Mouse (Mus musculus) kidney, postnatal 10 days (tissue): ENCODE measurements around the gene Ica1l.
A peak's percentile ranks its signal among the peaks of the same experiment; 100 is the strongest.
"Not testable (repeated sequence)": the region's sequence is repeated elsewhere in the genome, so short reads cannot be mapped to it uniquely, and the experiment has no call there.

ENCODE experiments used
- DNase-seq: peaks from one replicate; pipeline ENCODE4 v3.0.0; 2021; ENCODE audit warnings: mixed read lengths

Ica1l gene

GRCm38 (mm10) chr1:60042796-60043469, at the start of gene Ica1l:
Ica1l (minus strand) TSS chr1:60043184.
- DNase-seq, result peak; percentile 82

- DNase-seq, result no peak
Observed at GRCm38 (mm10) chr1:60076411-60076810, 33.4 kb upstream of the Ica1l start.

- no peak for DNase-seq
Observed at GRCm38 (mm10) chr1:60075590-60075989, 32.6 kb upstream of the Ica1l start.

GRCm38 (mm10) chr1:60074935-60075334, 32.0 kb upstream of the Ica1l start:
- no peak for DNase-seq

- DNase-seq, result not testable (repeated sequence)
Observed at GRCm38 (mm10) chr1:60070725-60071124, 27.7 kb upstream of the Ica1l start.

- no peak for DNase-seq
Observed at GRCm38 (mm10) chr1:60056310-60056709, 13.3 kb upstream of the Ica1l start.

GRCm38 (mm10) chr1:60054659-60055058, 11.7 kb upstream of the Ica1l start:
- no peak for DNase-seq

GRCm38 (mm10) chr1:60047481-60047880, 4.5 kb upstream of the Ica1l start:
- not testable (repeated sequence) for DNase-seq

GRCm38 (mm10) chr1:60044595-60044994, 1.6 kb upstream of the Ica1l start:
- no peak for DNase-seq

- no peak for DNase-seq
Observed at GRCm38 (mm10) chr1:60042398-60042795, 587 bp downstream of the Ica1l start.

- no peak for DNase-seq
Observed at GRCm38 (mm10) chr1:60035044-60035443, 7.9 kb downstream of the Ica1l start.

- DNase-seq, result no peak
Observed at GRCm38 (mm10) chr1:60017031-60017469, 25.9 kb downstream of the Ica1l start.

- no peak for DNase-seq
Observed at GRCm38 (mm10) chr1:60016136-60016611, 26.8 kb downstream of the Ica1l start.

- no peak for DNase-seq
Observed at GRCm38 (mm10) chr1:60015511-60015910, 27.5 kb downstream of the Ica1l start.

- no peak for DNase-seq
Observed at GRCm38 (mm10) chr1:60013779-60014178, 29.2 kb downstream of the Ica1l start.

- DNase-seq, result no peak
Observed at GRCm38 (mm10) chr1:60008743-60009142, 34.2 kb downstream of the Ica1l start.

GRCm38 (mm10) chr1:60007337-60007736, 35.6 kb downstream of the Ica1l start:
- no peak for DNase-seq

- DNase-seq, result no peak
Observed at GRCm38 (mm10) chr1:60000319-60000718, 42.7 kb downstream of the Ica1l start.

GRCm38 (mm10) chr1:59997352-59997751, 45.6 kb downstream of the Ica1l start:
- no peak for DNase-seq

- DNase-seq, result no peak
Observed at GRCm38 (mm10) chr1:59995646-59996045, 47.3 kb downstream of the Ica1l start.

- no peak for DNase-seq
Observed at GRCm38 (mm10) chr1:59987399-59988040, 55.5 kb downstream of the Ica1l start.

GRCm38 (mm10) chr1:59986626-59987025, 56.4 kb downstream of the Ica1l start:
- no peak for DNase-seq

- DNase-seq, result peak; percentile 65
Observed at GRCm38 (mm10) chr1:59967291-59967690, 75.7 kb downstream of the Ica1l start.

GRCm38 (mm10) chr1:59966171-59966785, 76.7 kb downstream of the Ica1l start:
- DNase-seq, result no peak
